Mouse (Mus musculus) heart, postnatal 10 days (tissue): ENCODE results near the gene Cpsf4l. TPM values are rescaled to one million over a fixed set of nuclear protein-coding genes. Genes with fewer than 3 reads are reported as not detected.

ENCODE experiments used
- DNase-seq, 2 experiments: peaks; one replicate each; pipeline ENCODE4 v3.0.0; 2021
- intact Hi-C: fragments of 180-260 bp; cut with DNase I; formaldehyde crosslinking; loops from one replicate; pipeline ENCODE4 v1.15.1; 2025
- total RNA-seq, 2 experiments: library from RNA; stranded (reverse); gene quantifications; 2 replicates each; pipeline ENCODE4 v1.2.3; 2021

Cpsf4l gene
- total RNA-seq, 2 experiments from 2014 or later: not detected

DNA sequence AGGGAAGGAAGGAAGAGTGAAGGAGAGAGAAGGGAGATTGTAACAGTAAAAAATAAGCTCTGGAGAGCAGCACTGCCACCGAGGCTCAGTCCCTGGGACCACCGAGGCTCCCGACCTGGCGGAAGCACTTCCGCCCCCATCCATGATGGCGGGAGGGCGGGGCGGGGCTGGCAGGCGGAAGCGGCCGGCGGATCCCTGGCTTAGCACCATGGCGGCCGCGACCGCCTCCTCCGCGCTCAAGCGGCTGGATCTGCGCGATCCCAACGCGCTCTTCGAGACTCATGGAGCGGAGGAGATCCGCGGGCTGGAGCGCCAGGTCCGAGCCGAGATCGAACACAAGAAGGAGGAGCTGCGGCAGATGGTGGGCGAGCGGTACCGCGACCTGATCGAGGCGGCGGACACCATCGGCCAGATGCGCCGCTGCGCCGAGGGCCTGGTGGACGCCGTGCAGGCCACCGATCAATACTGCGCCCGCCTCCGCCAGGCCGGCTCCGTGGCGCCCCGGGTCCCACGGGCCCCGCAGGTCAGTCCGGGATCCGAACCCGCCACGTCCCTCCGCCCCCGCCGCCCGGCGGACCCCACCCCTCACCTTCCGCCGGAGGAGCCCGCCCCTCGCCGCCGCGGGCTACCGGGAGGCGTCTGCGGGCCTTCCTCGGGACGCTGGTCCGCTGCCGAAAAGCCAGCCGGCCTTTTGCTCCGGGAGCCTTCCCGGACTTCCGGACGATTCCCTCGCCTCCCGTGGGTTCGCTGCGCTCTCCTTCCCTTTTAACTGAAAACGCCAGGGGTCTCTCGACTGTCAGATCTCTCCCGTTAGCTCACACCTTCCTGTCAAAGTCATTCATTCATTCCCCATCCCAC lies 60.2 kb downstream of the Cpsf4l start, which contains the start of gene Slc39a11:
Gene Slc39a11 (minus strand): TSS at position 727 of the 858 bp plus-strand sequence.
- peak; percentile 72 to 82 for DNase-seq
- intact Hi-C loops: loop anchor here (2.0 kb wide), 1 partner anchor 33 kb away; no protein-coding TSS in a partner anchor

DNA sequence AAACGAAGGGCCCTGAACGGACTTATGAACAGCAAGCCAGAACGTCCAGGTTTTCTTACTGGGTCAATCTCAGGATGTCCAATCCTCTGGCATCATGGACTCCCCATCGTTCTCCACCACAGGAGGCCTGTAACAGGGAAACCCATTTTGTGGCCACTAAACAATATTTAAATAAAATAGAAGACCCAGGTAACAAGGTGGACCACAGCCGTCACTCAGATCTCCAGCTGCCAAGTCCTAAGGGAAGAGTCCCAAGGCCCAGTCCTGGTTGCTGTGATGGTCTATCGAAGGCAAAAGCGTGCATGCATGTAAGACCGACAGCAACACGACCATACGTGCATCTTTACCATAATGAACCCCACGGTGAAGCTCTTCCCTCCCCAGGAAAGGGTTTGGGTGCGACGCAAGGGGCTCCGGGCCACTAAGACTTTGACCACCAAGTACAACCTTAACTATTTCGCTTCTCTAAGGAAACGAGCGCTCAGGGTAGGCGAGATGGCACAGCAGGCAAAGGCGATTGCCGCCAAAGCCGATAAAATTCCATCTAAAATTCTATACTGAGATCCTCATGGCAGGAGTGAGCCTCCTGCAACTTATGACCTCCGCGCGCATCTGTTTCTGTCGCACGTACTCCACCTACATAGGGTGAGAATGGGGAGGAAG lies 61.0 kb downstream of the Cpsf4l start, which contains the start of gene Cog1:
Gene Cog1 (plus strand): TSS at position 480 of the 663 bp plus-strand sequence.
- DNase-seq: no peak
- intact Hi-C loops: loop anchor here (1.0 to 2.0 kb wide), 2 partner anchors 34 to 162 kb away; no protein-coding TSS in a partner anchor

Other genes starting within 250 kb of the Cpsf4l start
- not detected for gene Sstr2, start 90.7 kb downstream of the Cpsf4l start, total RNA-seq
- gene Cog1, start 60.8 kb downstream of the Cpsf4l start, total RNA-seq: 10 to 100 TPM; 17.1 to 18.1 TPM
- 1 to 10 TPM; 6.2 to 8.1 TPM for gene Slc39a11, start 59.9 kb downstream of the Cpsf4l start, total RNA-seq
- 10 to 100 TPM; 21.1 TPM for gene Fam104a, start 25.9 kb downstream of the Cpsf4l start, total RNA-seq
- 1 to 10 TPM; 7.1 to 8.4 TPM for gene D11Wsu47e, start 25.6 kb downstream of the Cpsf4l start, total RNA-seq
- gene Cdc42ep4, start 41.9 kb upstream of the Cpsf4l start, total RNA-seq: 10 to 100 TPM; 23.6 to 33.0 TPM